Mouse (Mus musculus) frontal cortex, adult 2 months (tissue): ENCODE results near the gene Gmppa. TPM values are rescaled to one million over a fixed set of nuclear protein-coding genes. Genes with fewer than 3 reads are reported as not detected.
A peak's percentile ranks its signal among the peaks of the same experiment; 100 is the strongest.

ENCODE experiments used
- DNase-seq, 2 experiments: peaks; one replicate each; pipeline ENCODE4 v3.0.0; 2022; ENCODE audit warnings: low spot score in 1 of 2; ENCODE audit errors: extremely low spot score in 1 of 2
- polyA plus RNA-seq: library from polyadenylated mRNA; depleted of rRNA; stranded (reverse); fragments of >200 nt; gene quantifications from 2 replicates; pipeline ENCODE4 v1.2.3, GENCODE M21; 2012; rRNA removed

Gmppa gene
- polyA plus RNA-seq = 101 and 111 TPM in 2 replicates

- DNase-seq = peak; percentile 82 to 88
These were observed at the start of gene Gmppa for GRCm38 (mm10) chr1:75435475-75436328. TSS of gene Gmppa (plus strand) at chr1:75435930.

DNA sequence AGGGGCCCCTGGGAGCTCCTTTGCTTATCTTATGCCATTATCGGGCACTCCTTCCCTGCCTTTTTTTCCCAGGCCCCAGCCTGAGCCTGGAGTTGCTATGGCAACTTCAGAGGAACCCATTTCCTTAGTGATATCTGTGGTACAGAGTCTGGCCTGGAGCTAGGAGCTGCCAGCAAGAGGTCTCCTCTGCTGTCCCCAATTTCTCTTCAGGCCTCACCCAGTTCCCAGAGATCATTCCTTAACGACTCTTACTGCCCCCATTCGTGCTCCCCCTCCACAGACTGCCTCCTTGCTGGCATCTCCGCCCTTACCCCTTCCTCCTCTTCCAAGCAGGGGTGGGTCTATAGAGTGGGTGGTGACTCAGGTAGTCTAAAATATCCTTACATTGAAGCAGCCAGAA lies 49.6 kb upstream of the Gmppa start:
- DNase-seq = peak in 1 of 2 experiments; percentile 59

DNA sequence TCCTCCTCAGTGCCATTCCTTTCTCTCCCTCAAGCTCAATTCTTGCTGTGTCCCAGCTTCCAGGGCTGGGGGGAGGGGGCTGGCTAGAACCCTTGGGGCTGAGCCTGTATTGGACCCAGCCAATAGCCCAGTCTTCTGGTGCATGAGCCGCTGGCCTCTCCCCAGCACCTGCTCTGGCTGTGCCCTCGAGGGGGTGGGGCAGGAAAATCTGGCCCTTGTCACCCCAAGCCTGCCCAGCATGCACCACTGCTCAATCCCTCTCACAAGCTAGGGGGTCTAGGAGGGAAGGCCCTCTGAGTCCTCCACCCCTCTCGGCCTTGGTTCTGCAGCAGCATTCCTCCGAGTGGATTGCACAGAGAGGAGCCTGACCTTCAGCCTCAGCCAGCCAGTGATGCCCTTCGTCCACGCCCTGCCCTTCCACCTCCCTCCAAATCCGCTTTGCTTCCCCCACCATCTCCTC lies 48.2 kb upstream of the Gmppa start:
- DNase-seq = no peak

- DNase-seq = no peak
These were observed 47.5 kb upstream of the Gmppa start for GRCm38 (mm10) chr1:75387929-75388897.

DNA sequence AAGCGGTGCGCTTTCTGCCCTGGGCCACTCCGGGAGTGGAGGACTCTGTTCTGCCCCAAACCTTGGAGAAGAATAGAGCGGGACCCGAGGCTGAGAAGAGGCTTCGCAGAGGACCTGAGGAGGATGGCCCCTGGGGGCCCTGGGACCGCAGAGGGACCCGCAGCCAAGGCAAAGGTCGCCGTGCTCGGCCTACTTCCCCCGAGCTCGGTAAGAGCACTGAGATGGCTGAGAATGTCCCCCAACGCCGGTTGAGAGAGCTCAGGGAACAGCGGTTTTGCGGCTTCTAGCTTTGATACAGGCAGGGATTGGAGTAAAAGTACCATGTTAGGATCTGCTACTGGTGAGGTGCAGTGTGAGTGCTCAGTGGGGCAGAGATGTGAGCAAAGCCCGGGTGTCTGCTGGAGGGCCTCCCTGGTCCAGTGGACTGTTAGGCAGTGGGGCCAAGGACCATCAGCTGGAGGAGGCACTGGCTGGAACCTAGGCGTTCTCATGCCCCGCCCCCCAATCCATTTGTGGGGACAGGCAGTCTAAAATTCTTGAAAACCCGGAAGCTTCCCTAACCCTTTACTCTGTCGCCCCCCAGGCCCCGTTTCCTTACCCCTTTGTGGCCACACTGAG lies 46.7 kb upstream of the Gmppa start:
- no peak for DNase-seq

DNA sequence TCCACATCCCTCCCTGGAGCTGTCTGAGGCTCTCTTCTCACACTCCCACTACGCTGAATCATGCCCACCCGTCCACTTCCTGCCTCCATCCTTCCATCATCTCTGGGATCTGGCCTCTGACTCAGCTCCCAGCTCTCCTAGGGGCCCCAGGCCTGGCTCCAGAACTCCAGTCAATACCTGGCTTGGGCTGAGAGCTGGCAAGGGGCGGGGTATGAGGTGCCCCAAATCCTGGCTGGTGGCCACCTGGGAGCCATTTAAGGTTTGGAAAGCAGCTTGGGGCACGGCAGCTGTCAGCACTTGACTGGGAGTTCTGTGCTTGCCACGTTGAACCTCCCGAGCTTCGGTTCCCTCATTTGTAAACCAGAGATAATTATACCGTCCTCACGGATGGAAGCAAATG lies 42.6 kb upstream of the Gmppa start:
- peak in 1 of 2 experiments; percentile 68 for DNase-seq

DNA sequence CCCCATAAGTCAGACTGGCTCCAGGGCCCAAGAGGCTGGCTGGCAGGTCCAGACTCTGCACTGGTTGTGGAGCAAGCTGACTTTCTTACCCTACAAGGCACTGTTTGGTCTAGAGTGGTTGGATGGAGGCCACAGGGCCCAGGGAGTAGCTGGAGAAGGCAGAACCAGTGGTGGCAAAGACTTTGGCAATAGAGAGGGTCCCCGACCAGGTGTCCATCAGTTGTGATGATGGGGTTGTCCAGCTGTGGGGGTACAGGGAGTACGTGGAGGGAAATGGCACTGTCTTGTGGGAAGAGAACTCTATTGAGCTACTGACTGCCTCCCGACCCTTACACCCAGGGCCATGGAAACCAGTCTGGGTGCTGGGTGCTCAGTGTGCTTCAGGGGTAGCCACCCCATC lies 41.9 kb upstream of the Gmppa start:
- DNase-seq = no peak

DNA sequence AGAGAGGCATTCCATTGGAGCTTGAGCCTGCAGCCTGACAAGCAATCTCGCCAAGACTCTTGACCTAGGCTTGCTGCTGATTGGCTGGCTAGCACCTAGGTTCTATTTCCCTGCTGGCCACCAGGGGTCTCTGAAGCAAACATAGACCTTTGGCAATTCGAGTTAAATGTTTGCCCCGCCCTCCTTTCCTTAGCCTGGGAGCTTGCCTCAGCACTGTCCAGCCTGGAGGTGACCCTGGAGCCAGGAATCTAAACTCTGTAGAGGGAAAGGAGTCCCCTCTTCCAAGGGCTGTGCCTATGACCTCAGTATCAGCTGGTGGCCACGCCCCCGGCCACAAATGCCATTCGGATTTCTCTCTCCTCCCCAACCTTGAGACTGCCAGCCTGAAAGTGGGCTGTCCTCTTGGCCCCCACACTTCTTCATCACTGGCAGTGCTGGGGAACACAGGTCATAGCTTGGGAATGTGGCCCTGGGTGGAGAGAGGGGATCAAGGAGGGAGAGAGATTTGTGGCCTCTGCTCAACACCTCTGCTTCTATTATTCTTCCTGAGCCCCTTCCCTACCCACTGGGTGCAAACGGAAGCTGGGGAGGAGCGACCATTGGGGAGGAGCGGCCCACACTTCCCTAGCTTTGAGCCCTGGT lies 36.8 kb upstream of the Gmppa start:
- DNase-seq = peak in 1 of 2 experiments; percentile 64

DNA sequence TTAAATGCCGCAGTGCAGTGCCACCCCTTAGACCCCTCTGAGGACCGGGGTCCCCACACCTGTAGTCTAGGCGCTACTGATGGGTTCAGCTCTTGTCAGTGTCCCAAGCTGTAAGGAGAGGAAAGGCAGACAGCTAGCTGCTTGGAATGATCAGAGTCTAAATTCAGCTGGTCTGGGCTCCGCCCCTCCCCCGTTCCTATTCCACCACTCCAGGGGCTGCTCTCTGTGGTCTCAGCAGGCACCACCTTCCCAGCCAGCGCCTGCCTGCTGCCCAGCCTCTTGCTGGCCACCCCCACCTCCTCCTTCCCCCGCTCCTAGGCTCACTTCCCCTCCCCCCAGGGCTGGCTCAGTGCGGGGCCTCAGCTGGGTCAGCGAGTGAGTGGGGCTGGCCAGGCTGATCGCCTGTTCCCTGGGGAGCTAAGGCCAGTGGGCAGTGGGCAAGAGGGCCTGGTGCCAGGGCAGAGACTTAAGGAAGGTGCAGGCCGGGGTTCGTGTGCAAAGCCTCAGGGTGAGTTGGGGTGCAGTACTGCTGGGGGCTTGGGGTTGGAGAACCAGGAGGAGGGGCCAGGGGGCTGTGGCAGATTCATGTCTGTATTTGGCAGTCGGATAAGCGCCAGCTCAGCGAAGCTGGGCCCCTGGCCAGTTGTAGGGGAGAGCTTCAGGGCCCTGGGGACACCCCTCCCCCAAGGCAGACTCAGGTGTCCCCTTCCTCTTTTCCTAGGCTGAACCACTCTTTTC lies 35.8 kb upstream of the Gmppa start:
- DNase-seq = peak in 1 of 2 experiments; percentile 32

DNA sequence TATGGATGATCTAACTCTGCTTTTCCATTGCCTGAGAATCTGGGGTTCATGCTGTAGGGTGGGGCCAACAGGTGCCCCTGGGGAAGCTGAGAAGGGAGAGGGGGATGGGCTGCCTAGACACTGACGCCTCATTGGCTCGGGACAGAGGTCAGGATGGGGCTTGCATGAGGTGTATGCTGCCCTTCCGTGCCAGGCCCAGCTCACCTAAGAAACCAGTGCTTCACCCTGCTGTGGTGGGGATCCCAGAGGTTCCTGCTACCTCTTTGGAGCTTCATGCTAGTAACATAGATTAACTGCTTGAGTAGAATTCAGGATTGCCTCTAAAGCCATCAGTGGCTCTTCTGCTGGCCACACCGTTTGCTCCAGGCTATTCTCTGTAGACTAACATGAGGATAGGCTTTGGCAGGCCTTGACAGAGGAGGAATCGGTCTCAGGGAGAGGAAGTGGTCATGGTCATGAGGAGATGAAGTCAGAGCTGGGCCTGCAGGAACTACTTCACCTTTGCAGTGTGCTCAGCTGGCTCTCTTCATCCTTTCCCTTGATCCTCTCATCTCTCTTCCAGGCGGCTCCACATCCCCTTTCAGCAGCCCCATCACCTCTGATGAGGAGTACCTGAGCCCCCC lies 35.1 kb upstream of the Gmppa start:
- DNase-seq = no peak

DNA sequence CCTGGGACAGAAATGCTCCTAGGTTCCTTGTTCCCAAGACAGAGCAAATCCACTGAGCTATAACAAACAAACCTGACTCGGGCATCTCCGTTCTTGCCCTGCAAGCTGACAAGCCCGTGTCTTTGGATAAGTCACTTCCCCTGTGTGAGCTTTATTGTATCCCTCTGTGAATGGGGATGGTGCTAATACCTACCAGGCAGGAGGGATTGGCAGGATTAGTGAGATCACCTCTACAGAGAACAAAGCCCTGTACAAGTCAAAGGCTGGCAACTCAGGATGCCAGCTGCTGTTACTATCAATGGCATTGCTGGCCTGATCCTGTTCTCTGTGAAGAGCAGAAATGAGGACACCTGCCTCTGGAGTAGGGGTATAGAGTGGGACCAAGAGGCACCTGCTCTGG lies 30.2 kb upstream of the Gmppa start:
- no peak for DNase-seq

DNA sequence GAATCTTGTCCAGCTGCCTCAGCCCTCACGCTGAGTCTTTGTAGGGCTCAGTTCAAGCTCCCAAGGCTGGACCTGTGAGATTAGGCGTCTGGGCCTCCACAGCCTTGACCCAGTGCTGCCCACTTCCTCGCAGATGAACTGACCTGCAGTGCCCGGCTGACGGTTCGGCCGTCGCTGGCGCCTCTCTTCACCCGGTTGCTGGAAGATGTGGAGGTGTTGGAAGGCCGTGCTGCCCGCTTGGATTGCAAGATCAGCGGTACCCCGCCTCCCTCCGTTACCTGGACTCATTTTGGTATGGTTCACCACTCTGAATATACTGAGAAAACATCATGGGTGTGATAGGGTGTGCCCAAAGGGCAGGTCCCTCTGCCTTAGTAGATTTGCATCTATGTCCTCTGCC lies 29.6 kb upstream of the Gmppa start:
- no peak for DNase-seq

DNA sequence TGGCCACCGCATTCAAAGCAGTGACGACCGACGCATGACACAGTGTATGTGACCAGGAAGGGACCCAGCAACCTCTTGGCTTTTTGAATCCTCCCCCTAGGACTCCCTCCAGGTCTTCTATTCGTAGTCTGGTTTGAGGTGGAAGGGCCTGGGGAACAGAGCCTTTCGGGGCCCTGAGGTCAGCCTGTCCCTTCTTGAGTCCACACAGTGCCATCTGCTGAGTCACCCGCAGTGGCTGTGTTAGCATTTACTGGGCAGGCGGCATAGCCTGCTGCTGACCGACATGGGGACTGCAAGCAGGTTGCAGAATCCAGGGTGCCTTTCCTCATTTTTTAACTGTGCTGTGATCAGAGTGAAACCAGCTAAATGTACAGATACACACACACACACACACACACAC lies 28.7 kb upstream of the Gmppa start:
- DNase-seq = no peak

GRCm38 (mm10) chr1:75408210-75408609 lies 27.5 kb upstream of the Gmppa start:
- DNase-seq = no peak

GRCm38 (mm10) chr1:75409950-75410349 lies 25.8 kb upstream of the Gmppa start:
- DNase-seq = no peak

- no peak for DNase-seq
These were observed 23.5 kb upstream of the Gmppa start for GRCm38 (mm10) chr1:75412196-75412595.

DNA sequence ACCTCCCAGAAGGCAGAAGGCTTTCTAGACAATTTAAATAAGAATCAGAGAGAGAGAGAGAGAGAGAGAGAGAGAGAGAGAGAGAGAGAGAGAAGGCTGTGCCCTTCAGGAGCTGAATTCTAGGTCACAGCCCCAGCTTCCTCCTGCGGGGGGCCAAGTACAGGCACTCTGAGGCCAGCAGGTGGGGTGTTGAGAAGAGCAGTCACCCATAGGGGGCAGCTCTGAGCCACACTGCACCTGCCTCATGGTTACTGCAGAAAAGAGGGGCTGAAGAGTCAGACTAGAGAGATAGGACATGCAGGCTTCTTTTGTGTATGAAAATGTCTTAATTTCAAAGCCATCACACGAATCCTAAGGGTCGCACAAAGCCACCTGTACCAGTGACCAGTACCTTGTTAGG lies 22.0 kb upstream of the Gmppa start:
- peak in 1 of 2 experiments; percentile 69 for DNase-seq

DNA sequence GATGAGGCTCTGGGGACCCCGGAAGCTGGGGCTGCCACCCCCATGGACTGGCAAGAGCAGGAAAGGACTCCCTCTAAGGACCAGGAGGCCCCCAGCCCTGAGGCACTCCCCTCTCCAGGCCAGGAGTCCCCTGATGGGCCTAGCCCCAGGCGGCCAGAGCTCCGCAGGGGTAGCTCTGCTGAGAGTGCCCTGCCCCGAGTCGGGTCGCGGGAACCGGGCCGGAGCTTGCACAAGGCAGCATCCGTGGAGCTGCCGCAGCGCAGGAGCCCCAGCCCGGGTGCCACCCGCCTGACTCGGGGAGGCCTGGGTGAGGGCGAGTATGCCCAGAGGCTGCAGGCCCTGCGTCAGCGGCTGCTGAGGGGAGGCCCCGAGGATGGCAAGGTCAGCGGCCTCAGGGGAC lies 13.9 kb upstream of the Gmppa start:
- no peak for DNase-seq

DNA sequence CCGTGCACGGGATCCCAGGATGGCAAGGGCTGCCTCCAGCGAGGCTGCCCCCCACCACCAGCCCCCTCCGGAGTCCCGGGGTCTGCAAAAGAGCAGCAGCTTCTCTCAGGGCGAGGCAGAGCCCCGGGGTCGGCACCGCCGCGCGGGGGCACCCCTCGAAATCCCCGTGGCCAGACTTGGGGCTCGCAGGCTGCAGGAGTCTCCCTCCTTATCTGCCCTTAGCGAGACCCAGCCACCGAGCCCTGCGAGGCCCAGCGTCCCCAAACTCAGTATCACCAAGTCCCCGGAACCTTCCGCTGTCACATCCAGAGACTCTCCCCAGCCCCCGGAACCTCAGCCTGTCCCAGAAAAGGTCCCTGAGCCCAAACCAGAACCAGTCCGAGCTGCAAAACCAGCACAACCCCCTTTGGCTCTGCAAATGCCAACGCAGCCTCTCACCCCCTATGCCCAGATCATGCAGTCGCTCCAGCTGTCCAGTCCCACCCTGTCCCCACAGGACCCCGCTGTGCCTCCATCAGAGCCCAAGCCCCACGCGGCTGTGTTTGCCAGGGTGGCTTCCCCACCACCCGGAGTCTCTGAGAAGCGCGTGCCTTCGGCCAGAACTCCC lies 13.4 kb upstream of the Gmppa start:
- no peak for DNase-seq
